Mouse (Mus musculus): Measurements from ENCODE around the gene Aff1.

Gene Aff1

DNA sequence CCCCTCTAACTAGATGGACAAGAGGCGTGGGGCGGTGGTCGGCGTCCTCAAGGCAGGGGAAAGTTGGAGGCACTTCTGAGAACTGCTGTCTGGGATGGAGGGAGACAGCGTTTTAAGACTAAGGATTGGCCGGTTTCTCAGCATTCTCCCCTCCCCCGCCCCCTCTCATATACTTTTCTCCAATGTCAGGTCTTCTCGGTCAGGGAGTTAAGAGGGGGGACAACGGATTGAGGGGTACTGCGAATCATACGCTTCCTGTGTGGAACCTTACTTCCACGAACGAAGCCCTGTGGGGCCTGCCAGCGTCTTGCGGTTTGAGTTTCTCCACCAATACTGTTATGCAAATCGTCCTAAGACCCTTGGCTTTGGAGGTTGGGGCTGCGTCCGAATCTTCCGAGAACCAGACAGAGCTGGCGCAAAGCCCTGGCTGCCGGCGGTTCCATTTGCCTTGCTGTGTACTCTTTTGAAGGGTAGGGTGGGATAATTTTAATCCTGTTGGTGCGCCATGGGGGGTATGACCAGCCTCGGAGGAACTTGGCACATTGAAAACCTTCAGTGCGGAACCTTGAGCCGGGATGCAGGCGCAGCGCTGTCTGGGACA, 967 bp downstream of the Aff1 start:
- DNase-seq (ENCODE audit: low spot score in 2 of 2): no peak

DNA sequence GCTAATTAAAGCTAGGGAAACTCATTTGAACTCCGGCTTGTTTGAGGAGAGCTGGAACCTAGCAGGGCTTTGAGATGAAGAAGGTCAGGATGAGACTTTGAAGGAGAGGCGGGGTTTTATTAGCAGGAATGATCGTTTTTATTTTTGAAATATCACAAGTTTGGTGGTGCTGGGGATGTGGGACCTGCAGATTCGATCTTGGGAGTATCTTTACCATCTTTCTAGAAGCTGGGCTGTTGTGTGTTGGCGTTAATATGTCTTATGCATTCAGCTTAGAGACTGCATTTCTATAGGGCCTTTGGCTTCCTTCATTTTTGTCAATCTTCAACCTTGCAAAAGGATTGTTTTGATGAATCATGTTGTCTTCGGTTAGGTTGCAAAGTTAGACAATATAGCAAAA, 1.9 kb downstream of the Aff1 start:
- DNase-seq (ENCODE audit: low spot score in 2 of 2): no peak

DNA sequence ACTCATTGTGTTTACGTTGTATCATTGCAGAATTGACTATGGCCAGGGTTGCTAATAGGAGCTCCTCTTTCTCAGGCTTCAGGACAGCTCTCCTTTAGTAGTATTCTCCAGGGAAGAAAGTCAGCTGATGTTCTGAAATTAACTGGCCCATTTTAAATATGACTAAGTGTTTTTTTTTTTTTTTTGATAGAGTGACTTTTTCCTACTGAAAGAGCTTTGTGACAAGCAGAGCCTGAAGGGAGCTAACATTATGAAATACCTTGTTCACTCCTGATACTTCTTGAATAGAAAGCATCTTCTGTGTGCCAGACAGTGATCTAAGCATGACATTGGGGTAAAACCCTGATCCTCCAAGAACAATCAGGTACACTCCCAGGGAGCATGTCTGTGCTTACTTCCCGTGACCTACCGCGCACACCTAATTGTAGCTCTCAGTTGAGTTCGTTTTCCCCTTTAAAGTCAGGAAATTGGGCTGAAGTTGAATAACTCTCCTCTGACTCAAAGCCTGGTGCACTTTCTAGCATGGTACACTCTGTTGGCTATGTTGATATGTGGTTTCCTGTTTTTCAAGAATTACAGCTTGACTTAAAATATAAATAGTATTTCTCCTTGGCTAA, 5.8 kb downstream of the Aff1 start:
- DNase-seq (ENCODE audit: low spot score in 2 of 2): no peak

DNA sequence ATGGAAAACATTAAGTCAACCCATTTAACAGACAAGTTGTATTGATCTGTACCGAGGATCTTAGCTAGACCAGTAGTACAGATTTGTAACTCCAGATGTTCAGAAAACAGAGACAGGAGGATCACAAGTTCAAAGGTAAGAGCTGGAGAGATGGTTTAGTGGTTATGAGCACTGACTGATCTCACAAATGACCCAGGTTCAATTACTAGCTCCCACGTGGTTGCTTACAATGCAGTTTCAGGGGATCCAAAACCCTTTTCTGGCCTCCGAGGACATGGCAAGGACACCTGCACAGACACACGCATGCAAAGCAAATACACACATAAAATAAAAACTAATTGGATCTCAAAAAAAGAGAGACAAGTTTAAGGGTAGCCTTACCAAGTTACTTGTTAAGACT, 6.4 kb downstream of the Aff1 start:
- DNase-seq (ENCODE audit: low spot score in 2 of 2): no peak

DNA sequence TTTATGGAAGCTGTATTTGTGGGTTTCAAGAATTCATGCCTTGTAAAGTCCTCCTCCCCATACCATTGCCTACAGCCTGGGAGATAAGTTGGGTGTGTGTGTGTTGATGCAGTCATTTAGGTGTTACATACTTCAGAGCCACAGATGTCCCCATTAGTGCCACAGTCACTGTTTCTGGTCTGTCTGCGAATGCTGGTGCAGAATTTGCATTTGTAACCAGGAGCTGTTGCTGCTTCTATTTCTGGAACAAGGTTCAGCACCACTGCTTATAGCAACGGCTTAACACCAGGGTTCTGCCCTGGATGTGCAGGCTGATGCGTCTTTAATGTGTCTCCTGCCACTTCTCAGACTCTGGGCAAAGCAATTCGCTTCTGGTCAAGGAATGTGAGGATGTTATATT, 7.4 kb downstream of the Aff1 start:
- no peak for DNase-seq (ENCODE audit: low spot score in 2 of 2)

DNA sequence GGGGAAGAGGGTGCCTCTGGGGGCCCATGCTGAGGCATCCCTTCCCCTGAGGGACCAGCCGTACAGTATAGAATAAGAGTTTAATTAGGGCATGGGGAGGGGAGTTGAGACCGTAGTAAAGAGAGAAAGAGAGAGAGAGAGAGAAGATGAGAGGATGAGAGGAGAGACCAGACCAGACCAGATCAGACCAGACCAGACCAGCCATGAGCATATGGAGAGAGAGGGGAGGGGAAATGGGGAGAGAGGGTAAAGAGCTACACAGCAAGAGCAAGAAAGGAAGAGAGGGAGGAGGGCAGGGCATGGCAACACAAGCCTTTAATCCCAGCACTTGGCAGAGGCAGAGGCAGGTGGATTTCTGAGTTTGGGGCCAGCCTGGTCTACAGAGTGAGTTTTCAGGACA, 8.5 kb downstream of the Aff1 start:
- no peak for DNase-seq (ENCODE audit: low spot score in 2 of 2)

DNA sequence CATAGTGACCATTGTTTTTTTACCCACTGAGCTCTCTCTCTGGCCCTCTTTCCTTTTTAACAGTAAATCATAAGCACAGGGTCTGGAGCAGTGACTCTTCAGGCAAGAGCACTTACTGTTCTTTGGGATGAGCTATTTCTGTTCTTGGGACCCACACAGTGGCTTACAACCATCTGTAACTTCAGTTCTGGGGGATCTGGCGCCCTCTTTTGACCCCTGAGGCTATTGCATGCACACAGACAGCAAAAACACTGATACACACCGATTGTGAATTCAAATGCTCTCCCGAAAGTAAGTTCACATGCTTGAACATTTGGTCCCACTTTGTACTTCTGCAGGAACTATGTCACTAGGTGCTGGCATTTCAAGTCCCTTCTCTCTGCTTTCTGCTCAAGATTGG, 9.3 kb downstream of the Aff1 start:
- DNase-seq (ENCODE audit: low spot score in 2 of 2): no peak

DNA sequence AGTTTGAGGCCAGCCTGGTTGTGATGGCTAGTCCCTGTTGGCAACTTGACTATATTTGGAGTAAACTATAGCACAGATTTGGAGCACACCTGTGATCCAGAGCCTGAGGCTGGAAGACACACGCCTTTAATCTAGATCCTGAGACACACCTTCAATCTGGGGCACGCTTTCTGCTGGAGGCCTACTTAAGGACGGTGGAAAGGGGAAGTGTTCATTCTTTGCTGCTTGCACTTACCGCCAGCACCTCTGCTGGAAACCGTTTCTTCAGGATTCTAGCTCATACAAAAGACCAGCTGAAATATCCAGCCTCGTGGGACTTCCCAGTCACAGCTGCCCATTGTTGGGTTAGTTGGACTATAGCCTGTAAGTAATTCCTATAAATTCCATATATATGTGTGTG, 10.4 kb downstream of the Aff1 start:
- no peak for DNase-seq (ENCODE audit: low spot score in 2 of 2)

DNA sequence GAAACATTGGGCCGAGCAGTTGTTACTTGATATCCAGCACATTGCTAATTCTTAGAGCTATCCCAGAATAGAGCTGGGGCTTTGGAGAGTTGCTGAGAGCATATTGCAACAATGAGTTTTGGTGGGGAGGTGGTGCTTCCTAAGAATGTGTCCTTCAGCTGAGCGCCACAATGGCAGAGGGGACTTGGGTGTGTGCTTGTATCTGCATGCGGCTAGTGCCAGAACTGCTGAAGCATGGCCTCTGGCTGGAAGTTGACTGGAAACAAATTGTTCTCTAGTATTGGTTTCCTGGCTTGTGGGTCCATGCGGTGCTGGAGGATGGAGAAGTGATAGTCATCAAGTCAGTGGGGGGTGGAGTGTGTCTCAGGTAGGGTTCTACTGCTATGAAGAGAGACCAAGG, 13.2 kb downstream of the Aff1 start:
- no peak for DNase-seq (ENCODE audit: low spot score in 2 of 2)

DNA sequence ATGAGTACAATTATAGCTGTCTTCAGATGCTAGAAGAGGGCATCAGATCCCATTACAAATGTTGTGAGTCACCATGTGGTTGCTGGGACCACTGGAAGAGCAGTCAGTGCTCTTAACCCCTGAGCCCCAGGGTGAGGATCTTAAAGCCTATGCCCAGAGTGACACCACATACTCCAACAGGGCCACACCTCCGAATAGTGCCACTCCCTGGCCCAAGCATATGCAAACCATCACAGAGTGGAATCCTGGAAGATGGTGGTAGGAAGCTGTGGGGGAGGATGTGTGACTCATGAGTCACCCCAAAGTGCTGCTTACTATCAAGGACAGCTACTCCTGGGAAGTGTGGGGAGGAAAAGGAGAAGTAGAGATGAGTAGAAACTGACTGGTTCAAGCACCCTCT, 13.7 kb downstream of the Aff1 start:
- DNase-seq (ENCODE audit: low spot score in 2 of 2): no peak

DNA sequence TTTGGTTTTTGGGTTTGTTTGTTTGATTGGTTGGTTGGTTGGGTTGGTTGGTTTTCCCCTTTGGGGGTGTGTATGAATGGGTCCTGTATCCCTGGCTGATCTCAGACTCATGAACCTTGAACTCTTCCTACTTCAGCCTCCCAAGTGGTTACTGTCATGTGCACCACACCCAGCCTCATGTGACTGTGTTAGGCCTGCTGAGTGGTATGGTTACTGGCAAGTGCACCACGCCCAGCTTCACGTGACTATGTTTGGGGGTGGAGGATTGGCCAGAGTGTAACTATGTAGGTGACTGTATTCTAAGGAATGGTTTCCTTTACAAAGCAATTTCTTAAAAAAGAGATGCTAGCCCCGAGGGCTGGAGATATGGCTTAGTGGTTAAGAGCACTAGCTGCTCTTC, 16.9 kb downstream of the Aff1 start:
- DNase-seq (ENCODE audit: low spot score in 2 of 2): no peak

DNA sequence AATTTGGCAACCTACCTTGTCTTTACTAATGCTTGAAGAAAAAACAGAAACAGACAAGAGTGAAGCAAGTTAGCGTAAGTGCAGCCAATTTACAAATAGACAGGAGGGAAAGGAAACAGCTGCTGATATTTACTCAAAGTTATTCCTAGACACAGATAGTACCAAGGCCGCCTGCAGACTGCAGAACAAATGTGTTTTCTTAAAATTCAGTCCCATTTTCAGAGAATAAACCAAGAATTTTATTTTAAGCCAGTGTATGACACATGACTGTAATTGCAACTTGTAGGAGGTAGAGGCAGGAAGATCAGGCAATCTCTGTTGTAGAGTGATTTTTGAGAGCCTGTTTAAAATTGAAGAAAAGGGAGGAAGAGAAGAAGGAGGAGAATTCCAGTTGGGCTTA, 19.7 kb downstream of the Aff1 start:
- no peak for DNase-seq (ENCODE audit: low spot score in 2 of 2)

DNA sequence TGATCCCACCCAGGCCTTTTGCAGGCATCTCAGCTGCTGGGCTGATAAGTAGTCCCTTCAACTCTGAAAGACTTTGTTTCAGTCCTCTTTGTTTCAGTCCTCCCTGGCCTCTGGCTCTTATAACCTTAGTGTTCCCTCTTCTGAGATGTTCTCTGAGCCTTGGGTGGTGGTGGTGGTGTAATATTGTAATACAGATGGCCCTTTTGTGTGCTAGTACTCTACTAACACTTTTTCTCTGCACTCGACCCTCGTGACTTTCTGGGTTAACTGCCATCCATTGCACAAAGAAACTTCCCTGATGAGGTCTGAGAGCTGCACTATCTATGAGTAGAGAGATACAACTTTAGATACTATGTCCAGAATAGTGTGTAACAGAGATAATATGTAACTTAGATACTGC, 21.2 kb downstream of the Aff1 start:
- DNase-seq (ENCODE audit: low spot score in 2 of 2): no peak

DNA sequence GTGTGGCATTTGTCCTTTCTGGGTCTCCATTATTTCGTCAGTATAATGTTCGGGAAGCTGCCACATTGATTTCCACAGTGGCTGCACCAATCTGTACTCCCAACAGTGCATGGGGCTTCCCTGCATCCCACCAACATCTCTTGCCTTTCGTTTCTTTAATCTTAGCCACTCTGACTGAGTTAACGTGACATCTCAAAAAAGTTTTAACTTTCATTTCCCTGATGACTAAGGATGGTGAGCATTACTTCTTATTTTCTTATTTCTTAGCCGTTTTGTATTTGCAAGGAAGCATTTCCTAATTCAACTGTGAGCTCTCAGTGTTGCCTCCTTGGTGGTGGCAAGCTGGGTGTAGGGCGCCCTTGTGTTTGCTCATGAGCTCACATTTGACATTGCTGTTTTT, 22.8 kb downstream of the Aff1 start:
- no peak for DNase-seq (ENCODE audit: low spot score in 2 of 2)

DNA sequence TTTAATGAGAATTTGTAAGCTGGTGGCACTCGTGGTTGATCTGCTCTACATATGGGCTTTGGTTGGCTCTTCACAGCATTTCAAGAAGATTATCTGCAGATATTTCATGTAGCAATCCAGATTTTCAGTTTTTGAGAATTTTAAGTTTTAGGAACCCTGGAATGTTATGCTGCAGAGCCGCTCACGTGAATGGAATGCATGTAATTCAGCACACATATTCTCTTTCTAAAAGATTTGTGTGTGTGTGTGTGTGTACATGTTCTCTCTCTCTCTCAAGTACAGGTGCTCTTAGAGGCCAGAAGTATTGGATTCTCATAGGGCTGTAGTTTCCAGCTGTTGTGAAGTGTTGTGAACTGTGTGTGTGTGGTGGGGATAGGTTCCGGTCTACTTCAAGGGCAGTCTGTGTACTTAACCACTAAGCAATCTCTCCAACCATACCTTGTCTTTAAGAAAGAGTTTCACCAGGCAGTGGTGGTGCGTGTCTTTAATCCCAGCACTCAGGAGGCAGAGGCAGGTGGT, 24.7 kb downstream of the Aff1 start:
- no peak for DNase-seq (ENCODE audit: low spot score in 2 of 2)

DNA sequence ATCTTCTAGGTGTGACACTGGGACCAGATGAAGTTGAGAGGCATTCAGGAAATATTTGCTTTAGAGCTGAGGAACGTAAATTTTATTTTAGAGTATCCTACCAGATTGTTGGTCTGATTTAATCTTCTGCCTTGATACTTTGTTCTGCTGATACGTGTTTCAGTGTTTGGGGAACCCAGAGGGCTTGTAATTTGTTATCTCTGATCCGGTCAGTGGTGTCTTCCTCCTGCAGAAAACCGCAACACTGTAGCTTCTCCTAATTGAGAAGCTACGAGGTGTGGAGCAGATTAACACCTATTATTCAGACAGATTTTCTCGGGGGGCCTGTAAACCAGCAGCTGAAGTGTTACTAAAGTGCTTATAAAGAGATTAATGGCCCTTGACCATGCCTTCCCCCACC, 27.0 kb downstream of the Aff1 start:
- no peak for DNase-seq (ENCODE audit: low spot score in 2 of 2)

DNA sequence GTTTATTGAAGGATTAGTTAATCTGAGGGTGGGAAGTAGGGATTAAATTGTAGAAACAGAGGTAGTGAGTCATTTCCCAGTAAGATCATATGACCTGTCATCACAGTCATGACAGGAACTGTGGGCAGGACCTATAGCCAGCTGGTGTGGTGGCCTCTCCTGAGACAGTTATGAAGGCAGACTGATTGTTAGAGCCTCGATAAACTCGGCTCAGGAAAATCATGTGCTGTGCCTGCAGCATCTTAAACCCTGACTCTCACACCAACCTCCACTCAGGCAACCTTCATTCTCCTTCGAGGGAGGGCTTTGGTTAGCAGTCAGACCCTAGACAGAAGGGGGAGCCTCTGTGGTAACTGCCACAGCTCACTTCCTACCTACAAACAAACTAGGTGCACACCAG, 27.7 kb downstream of the Aff1 start:
- DNase-seq (ENCODE audit: low spot score in 2 of 2): no peak

DNA sequence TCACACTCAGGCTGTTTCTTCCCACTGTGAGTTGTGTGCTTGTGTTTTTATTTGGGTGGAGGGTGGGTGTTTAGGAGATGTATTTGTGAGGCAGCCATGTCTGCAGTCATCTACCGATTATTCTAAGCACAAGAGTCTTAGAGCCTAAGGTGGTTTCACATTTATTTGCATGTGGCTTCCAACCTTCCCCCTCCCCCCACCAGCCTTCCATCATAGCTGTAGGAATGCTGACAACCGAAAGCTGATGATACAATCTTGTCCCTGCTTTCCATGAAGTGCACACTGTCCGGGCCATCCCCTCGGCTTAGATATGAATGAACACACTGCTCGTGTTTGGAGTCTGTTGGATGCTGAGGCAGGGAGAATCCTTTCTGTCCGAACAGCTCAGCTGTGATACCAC, 28.8 kb downstream of the Aff1 start:
- DNase-seq (ENCODE audit: low spot score in 2 of 2): no peak

DNA sequence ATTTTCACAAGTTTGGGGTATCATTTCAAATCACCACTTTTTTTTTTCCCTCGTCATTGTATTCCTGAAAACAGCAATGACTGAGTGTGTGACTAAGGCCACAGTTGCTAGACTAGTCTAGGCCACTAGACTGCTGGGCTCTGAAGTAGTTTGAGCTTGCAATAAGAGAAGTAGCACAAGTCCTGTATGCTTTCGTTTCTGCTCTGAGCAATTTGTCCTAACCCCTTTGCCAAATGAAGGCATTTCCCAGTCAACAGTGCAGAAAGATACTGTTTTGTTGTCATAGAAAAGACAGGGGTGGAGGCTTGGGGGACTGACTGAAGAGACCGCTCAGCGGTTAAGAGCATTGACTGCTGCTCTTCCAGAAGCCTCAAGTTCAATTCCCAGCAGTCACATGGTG, 29.3 kb downstream of the Aff1 start:
- DNase-seq (ENCODE audit: low spot score in 2 of 2): no peak

DNA sequence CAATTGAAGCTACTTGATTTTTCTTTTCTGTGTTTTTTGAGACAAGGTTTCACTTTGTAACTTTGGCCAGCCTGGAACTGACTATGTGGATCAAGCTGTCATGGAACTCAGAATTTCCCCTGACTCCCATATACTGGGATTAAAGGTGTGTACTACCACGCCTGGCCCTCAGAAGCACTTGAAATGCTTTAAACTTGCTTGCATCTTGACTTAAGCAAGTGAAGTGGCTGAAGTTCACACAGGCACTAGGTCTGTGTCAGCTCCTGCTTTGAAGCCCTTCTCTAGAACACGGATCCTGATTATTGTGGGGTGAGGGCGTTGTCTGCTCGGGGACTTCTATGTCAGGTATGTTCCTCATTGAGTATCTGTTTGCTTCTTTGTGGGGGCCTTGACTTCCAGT, 30.5 kb downstream of the Aff1 start:
- DNase-seq (ENCODE audit: low spot score in 2 of 2): no peak

DNA sequence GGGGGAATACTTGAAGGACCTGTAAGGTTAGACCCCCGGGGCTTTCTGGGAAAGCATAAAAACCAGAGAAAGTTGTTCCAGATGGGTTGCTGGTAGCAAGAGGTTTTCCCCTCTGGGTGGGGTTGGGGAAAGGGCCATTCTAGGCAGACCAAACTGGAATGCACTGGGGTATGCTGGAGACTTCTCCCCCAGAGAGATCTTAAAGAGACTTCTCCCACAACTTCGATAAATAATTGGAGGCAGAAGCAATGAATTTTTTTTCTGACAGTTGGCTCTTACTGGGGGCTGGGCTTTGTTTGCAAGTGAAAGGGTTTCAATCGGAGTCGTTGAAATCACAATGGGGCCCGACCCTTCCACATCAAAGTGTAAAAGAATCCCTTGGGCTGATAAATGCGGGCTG, 32.2 kb downstream of the Aff1 start:
- no peak for DNase-seq (ENCODE audit: low spot score in 2 of 2)

DNA sequence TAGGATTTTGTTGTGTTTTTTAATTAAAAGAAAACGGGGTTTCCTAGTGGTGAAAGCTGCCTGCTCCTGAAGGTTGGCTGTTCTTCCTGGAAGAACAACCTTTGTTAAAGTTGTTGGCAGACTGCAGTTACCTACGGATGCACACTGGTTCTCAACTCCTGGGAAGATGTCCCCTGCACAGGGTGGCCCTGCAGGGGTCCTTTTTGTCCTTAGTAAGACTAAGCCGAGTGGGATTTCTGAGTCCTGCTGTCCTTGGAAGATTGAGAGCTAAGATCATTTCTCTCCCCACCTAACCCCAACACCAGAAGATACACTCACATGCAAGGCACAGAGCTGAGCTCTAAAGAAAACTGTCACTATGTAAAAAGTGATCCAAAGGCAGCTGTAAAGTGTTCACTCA, 32.6 kb downstream of the Aff1 start:
- no peak for DNase-seq (ENCODE audit: low spot score in 2 of 2)

DNA sequence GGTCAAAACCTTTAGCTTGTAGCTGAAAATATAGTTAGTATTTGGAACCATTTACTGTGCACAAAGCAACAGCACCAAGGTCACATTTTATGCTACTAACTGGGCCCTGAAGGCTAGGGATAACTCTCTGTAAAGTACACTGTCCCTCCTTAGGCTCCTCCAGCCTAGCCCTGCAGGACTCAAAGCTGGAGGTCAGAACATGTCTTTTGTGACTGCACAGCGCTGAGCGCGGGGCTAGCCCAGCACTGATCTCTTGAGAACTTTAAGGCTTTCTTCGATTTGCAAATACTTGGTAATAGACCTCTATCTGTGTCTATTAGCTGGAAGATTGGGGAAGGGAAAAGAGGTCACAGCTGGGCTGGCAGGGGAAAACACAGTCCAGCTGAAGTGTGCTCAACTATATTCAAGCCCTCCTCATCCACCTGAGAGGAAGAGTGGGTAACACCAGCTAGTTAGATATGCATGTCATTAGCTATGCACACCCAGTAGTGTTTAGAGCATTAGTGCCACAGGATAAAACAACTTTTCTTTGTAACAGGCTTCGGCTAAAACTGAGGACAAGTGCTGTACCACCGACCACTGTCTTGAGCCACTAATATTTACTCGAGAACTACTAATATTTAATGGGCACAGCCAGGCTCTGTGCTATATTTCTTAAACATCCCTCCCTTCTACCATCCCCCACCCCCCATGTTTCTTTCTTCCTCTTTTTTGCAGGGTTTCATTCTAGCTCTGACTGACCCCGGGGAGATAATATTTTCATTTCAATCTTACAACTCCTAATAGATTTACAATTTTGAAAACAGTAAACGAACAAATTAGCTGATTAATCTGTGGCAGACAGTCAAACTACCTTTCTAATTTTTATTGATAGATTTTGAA, 33.3 kb downstream of the Aff1 start:
- no peak for DNase-seq (ENCODE audit: low spot score in 2 of 2)
